In genomic region chr13:9712409-9712808, GRCm38 (mm10) we compare ENCODE assay signal across 24 mouse cellular contexts. TPM values are rescaled to one million over a fixed set of nuclear protein-coding genes. Genes with fewer than 3 reads are reported as not detected.
DNase-seq lines count a peak whose midpoint lies in the region; ATAC-seq lines count a peak whose summit lies in the region.
"Had no signal": no experiment of that assay in that cellular context is flagged by ENCODE, and none has a peak within 500 bp of the region (broad histone marks: within the 10 kb centered on the region; RNA-seq: fewer than 3 reads in every experiment).

No protein-coding gene starts in this region.

- 98% methylated on average over 1 of the region's 1 CpGs for WGBS in limb, embryonic 10.5 days
- WGBS in kidney, embryonic 16.5 days, result 100% methylated on average over 1 of the region's 1 CpGs

- H3K4me3 ChIP-seq in limb, embryonic 10.5 days, result no peak overlapping the region
- H3K4me3 ChIP-seq in kidney, embryonic 16.5 days (ENCODE audit: low read length), result no peak overlapping the region
- H3K4me3 ChIP-seq: embryonic facial prominence, embryonic 13.5 days; forebrain, embryonic 12.5 days; heart, adult 2 months; heart, embryonic 12.5 days; hindbrain, embryonic 15.5 days had no signal

- H3K4me1 ChIP-seq in limb, embryonic 10.5 days, result peaks cover 16% of the 10 kb centered on the region
- H3K4me1 ChIP-seq in kidney, embryonic 16.5 days (ENCODE audit: insufficient read depth, low read length), result no peaks in the 10 kb centered on the region
- H3K4me1 ChIP-seq: forebrain, embryonic 12.5 days; hindbrain, embryonic 15.5 days had no signal

- DNase-seq in heart, adult 11 months, result peak; percentile 22
- no peak for DNase-seq in heart, postnatal 25 days (ENCODE audit: low spot score)
- DNase-seq in layer of hippocampus, adult 9-11 months, result peak; percentile 53
- DNase-seq in layer of hippocampus, adult 11-12 months (ENCODE audit: low spot score), result no peak
- DNase-seq in brain, adult 2 months (ENCODE audit: low read depth, low spot score), result peak; percentile 40
- DNase-seq in limb, embryonic 10.5 days (ENCODE audit: low spot score), result no peak
- no peak for DNase-seq in yolk sac, embryonic 10.5 days (ENCODE audit: low spot score)
- DNase-seq: adrenal gland, postnatal 25 days; cerebellum, adult 11-12 months; cerebellum, adult 9-10 months; cerebellum, postnatal 36 days; gastrocnemius, postnatal 10 days; heart, adult 2 months; heart, postnatal 36 days had no signal

- no peak for ATAC-seq in kidney, embryonic 16.5 days (ENCODE audit: low FRiP score, low TSS enrichment)
- ATAC-seq: activated CD4-positive, CD25-positive, alpha-beta regulatory T cell, adult 4 months; forebrain, embryonic 16.5 days; inflammation-experienced regulatory T-cells, adult 6 months had no signal

- no peaks in the 10 kb centered on the region for H3K27me3 ChIP-seq in limb, embryonic 10.5 days (ENCODE audit: low read depth, poor library complexity, severe bottlenecking)
- H3K27me3 ChIP-seq in kidney, embryonic 16.5 days (ENCODE audit: insufficient read depth, low read length), result no peaks in the 10 kb centered on the region
- H3K27me3 ChIP-seq: CH12.LX; embryonic facial prominence, embryonic 13.5 days; forebrain, embryonic 12.5 days; heart, embryonic 12.5 days; hindbrain, embryonic 15.5 days; Patski had no signal

- intact Hi-C loops in heart, postnatal 25 days (cut with DNase I), result loop anchor here (5.0 kb wide), 1 partner anchor 60 kb away; no protein-coding TSS in a partner anchor

- no peak overlapping the region for H3K27ac ChIP-seq in limb, embryonic 10.5 days
- no peak overlapping the region for H3K27ac ChIP-seq in kidney, embryonic 16.5 days (ENCODE audit: low read length)
- H3K27ac ChIP-seq: embryonic facial prominence, embryonic 13.5 days; forebrain, embryonic 12.5 days; heart, adult 2 months; hindbrain, embryonic 15.5 days had no signal

- no peak overlapping the region for H3K4me2 ChIP-seq in kidney, embryonic 16.5 days (replicated peaks; ENCODE audit: low read depth, low read length)
- H3K4me2 ChIP-seq: embryonic facial prominence, embryonic 13.5 days; forebrain, embryonic 12.5 days; heart, embryonic 12.5 days; hindbrain, embryonic 15.5 days had no signal

- no peak overlapping the region for H3K9ac ChIP-seq in kidney, embryonic 16.5 days (replicated peaks; ENCODE audit: low read length)
- H3K9ac ChIP-seq: embryonic facial prominence, embryonic 13.5 days; forebrain, embryonic 12.5 days; heart, embryonic 12.5 days; hindbrain, embryonic 15.5 days had no signal

- H3K9me3 ChIP-seq in limb, embryonic 10.5 days (replicated peaks), result no peaks in the 10 kb centered on the region
- H3K9me3 ChIP-seq in kidney, embryonic 16.5 days (ENCODE audit: low read length), result no peaks in the 10 kb centered on the region
- H3K9me3 ChIP-seq: embryonic facial prominence, embryonic 13.5 days; forebrain, embryonic 12.5 days; heart, embryonic 12.5 days; hindbrain, embryonic 15.5 days had no signal

- H3K36me3 ChIP-seq in limb, embryonic 10.5 days, result peaks cover 34% of the 10 kb centered on the region
- H3K36me3 ChIP-seq in kidney, embryonic 16.5 days (ENCODE audit: insufficient read depth, low read length), result peaks cover 5% of the 10 kb centered on the region; the same call in 1 of the 2 replicates

RNA-seq across cellular contexts. Expression of gene Zmynd11, which starts 52.7 kb away (rescaled TPM):
- total RNA-seq in heart, postnatal 25 days (2021), result 100 to 1,000 TPM; 122 to 135 TPM
- 74.5 and 86.3 TPM in 2 replicates for polyA plus RNA-seq in limb, embryonic 10.5 days (2016; fragmentation: Nextera tagmentation; extraction: Ambion mirVana)
- 95.0 and 101 TPM in 2 replicates for polyA plus RNA-seq in kidney, embryonic 16.5 days (2015; fragmentation: Nextera tagmentation; extraction: Ambion mirVana)

Comparison
In these comparisons a context has a peak if more than half of its experiments do, and no peak if none do; other contexts are left out.
1. DNase-seq: peak in heart, adult 11 months (single experiment), layer of hippocampus, adult 9-11 months (single experiment) and brain, adult 2 months (single experiment); none in heart, postnatal 25 days (single experiment), layer of hippocampus, adult 11-12 months (single experiment), limb, embryonic 10.5 days (single experiment) and yolk sac, embryonic 10.5 days (single experiment).